Mouse (Mus musculus) limb, embryonic 14.5 days (tissue): Measurements from ENCODE around the gene Foxl2. TPM values are rescaled to one million over a fixed set of nuclear protein-coding genes. Genes with fewer than 3 reads are reported as not detected.

Experiments
- ATAC-seq: fragments of 200-750 bp; cut with Nextera tagmentation; 2 replicates; pipeline ENCODE4 v1.8.0; 2017; ENCODE audit warnings: low read depth, moderate number of reproducible peaks, moderate TSS enrichment; ENCODE audit not compliant: low FRiP score
- DNase-seq: peaks from one replicate; pipeline ENCODE4 v3.0.0-alpha.2; 2015; ENCODE audit warnings: low spot score
- H3K27ac ChIP-seq: fragments of 300-500 bp; sonication (generic); replicated peaks from 2 replicates; pipeline ENCODE4 v1.5.1; 2014; ENCODE audit warnings: low read depth, mild to moderate bottlenecking, low read length, moderate library complexity, mixed read lengths
- H3K27me3 ChIP-seq: fragments of 300-500 bp; sonication (generic); 2 replicates; pipeline ENCODE4 v1.6.1; 2014; ENCODE audit warnings: low read length, mixed read lengths; ENCODE audit not compliant: control insufficient read depth, insufficient read depth
- H3K36me3 ChIP-seq: fragments of 300-500 bp; sonication (generic); 2 replicates; pipeline ENCODE4 v1.6.1; 2014; ENCODE audit warnings: mild to moderate bottlenecking, low read length, moderate library complexity, mixed read lengths; ENCODE audit not compliant: control insufficient read depth, insufficient read depth
- H3K4me1 ChIP-seq: fragments of 300-500 bp; sonication (generic); 2 replicates; pipeline ENCODE4 v1.6.1; 2014; ENCODE audit warnings: antibody characterized with exemption, low read length, mixed read lengths; ENCODE audit not compliant: control insufficient read depth, insufficient read depth
- H3K4me2 ChIP-seq: fragments of 300-500 bp; sonication (generic); replicated peaks from 2 replicates; pipeline ENCODE4 v1.6.1; 2014; ENCODE audit warnings: low read depth, mild to moderate bottlenecking, low read length, moderate library complexity; ENCODE audit not compliant: severe bottlenecking
- H3K4me3 ChIP-seq: fragments of 300-500 bp; sonication (generic); replicated peaks from 2 replicates; pipeline ENCODE4 v1.5.1; 2014; ENCODE audit warnings: low read length
- H3K9ac ChIP-seq: fragments of 300-500 bp; sonication (generic); 2 replicates; pipeline ENCODE4 v1.6.1; 2014; ENCODE audit warnings: mild to moderate bottlenecking, low read depth, low read length, moderate library complexity; ENCODE audit not compliant: severe bottlenecking
- H3K9me3 ChIP-seq: fragments of 300-500 bp; sonication (generic); 2 replicates; pipeline ENCODE4 v1.6.1; 2016; ENCODE audit warnings: low read length; ENCODE audit not compliant: control insufficient read depth
- POLR2A ChIP-seq: fragments of 200-500 bp; IDR thresholded peaks from 2 replicates; pipeline ENCODE4 v1.8.0; 2012; ENCODE audit warnings: inconsistent platforms, mild to moderate bottlenecking, moderate library complexity, borderline replicate concordance; ENCODE audit not compliant: insufficient read depth, insufficient read length; ENCODE audit errors: extremely low read depth
- WGBS: fragments of 180-500 bp; shearing (Covaris S2); extraction: QIAGEN DNeasy Blood & Tissue Kit; methylation state at CpG from one replicate; pipeline ENCODE4 v1.1.7; 2014; 5-methylcytosine and 5-hydroxymethylcytosine counted together
- polyA plus RNA-seq, 2 experiments: library from polyadenylated mRNA; depleted of rRNA in 1 of 2; stranded (reverse) in 1 of 2; unstranded in 1 of 2; fragments of >200 nt; fragmentation: Nextera tagmentation in 1 of 2; extraction: Ambion mirVana in 1 of 2; gene quantifications; 2 replicates each; pipeline versions ENCODE4 v1.2.1 to v1.2.3; 2012 to 2014

The Foxl2 gene
- polyA plus RNA-seq, 2 experiments = 0.08 TPM; not detected in 1

DNA sequence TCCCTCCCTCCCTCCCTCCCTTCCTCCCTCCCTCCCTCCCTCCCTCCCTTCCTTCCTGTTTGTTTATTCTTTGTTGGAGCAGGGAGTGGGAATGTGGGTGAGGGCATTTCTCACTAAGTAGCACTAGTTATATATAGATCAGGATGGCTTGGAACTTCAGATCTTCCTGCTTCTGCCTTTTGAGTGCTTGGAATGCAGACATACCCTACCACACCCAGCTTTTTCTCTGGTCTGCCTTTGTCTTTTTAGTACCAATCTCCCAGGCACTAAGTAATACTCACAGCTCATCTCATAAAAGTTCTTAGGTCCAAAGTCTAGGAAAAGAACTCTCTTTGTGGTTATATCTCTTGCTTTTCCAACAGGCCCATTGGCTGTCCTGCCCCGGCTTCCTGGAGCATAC is 21.0 kb downstream of the Foxl2 start:
- 95% methylated on average over 1 of the region's 1 CpGs for WGBS
- no peaks in the 10 kb centered on the region for H3K36me3 ChIP-seq
- no peak overlapping the region for H3K9ac ChIP-seq
- no peak overlapping the region for H3K27ac ChIP-seq
- no peak overlapping the region for H3K4me2 ChIP-seq
- H3K4me1 ChIP-seq = peaks cover 9% of the 10 kb centered on the region
- ATAC-seq (no peak), DNase-seq (no peak)
- H3K4me3 ChIP-seq = no peak overlapping the region
- H3K27me3 ChIP-seq = peaks cover 35% of the 10 kb centered on the region
- TF ChIP-seq POLR2A = no peak
- no peaks in the 10 kb centered on the region for H3K9me3 ChIP-seq

DNA sequence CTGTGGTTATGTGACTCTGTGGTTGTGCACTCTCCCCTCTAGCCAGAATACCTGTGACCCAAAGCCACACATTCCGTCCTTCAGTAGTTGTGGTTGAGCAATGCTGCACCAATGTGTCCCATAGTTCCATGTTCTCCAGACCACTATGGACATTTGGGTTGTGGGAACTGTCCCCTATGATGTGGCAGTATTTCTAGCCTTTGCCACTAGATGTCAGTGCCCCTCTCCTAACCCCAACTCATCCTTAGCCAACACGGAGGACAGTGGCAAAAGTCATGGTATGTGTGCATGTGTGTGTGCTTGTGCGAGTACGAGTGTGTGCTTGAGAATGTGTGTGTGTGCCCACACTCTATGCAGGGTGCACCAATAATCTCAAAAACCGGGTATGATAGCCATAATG is 21.4 kb downstream of the Foxl2 start:
- WGBS = 39% methylated on average over 5 of the region's 5 CpGs
- no peak overlapping the region for H3K4me2 ChIP-seq

DNA sequence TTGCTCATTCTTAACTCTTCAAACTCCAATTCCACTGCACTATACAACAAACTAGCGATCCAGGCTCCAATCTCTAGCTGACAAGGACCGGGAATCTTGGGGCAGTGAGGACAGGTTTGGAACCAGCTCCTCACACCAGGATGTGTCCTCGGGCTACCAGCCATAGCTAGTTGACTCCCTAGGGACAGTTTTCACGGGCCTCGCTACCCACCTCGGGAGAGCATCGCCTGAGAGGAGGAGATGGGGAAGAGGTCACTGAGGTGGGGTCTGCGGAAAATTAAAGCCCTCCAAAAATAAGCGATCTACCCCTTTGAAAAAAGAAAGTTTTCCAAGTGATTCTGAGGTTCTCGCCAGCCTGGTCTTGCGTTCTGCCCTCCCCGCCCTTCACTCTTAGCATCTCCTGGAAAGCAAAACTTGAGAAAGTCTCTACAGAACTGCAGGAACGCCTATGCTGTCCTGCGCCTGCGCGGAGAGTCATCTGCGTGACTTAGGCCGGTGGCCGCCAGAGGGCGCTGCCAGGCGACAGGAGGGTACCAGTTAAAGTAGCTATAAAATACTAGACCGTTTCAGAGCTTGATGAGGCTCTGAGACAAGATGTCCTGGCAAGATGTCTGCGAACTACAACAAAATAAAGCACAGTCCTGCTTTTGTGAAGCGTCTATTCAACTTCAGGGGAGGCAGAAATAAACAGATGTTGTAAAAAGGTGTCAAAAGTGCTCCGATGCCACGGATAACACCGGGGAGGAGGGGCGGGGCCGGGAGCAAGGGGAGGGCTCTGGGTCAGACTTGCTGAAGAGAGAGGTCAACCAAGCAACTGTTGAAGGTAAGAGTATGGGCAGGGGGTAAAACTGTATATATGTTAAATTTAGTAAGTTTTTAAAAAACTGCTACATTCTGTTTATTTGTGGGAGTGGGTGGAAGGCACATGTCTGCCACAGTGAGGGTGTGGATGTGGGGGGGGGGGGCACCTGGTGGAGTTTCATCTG is 24.6 kb downstream of the Foxl2 start:
- Histone ChIP-seq H3K4me3 (peak overlapping the region; percentile 23), H3K27ac (no peak overlapping the region), H3K36me3 (no peaks in the 10 kb centered on the region), H3K9me3 (no peaks in the 10 kb centered on the region), H3K4me1 (0 out of 2 replicates have a peak, but pooled peaks cover 3% of the 10 kb centered on the region), H3K4me2 (peak overlapping the region; percentile 45), H3K9ac (no peak overlapping the region), H3K27me3 (peaks cover 11% of the 10 kb centered on the region)
- DNase-seq = peak; percentile 74
- no peak for TF ChIP-seq POLR2A
- 5% methylated on average over 29 of the region's 29 CpGs for whole genome bisulfite sequencing
- ATAC-seq = peak; percentile 79; the same call in 1 of the 2 replicates

More for the DNA sequence above, 21.4 kb downstream of the Foxl2 start:
- Histone ChIP-seq H3K27ac (no peak overlapping the region), H3K4me3 (no peak overlapping the region), H3K9me3 (no peaks in the 10 kb centered on the region), H3K4me1 (peaks cover 9% of the 10 kb centered on the region), H3K9ac (no peak overlapping the region), H3K27me3 (peaks cover 33% of the 10 kb centered on the region), H3K36me3 (no peaks in the 10 kb centered on the region)
- ATAC-seq (no peak), DNase-seq (no peak)
- TF ChIP-seq POLR2A = no peak

DNA sequence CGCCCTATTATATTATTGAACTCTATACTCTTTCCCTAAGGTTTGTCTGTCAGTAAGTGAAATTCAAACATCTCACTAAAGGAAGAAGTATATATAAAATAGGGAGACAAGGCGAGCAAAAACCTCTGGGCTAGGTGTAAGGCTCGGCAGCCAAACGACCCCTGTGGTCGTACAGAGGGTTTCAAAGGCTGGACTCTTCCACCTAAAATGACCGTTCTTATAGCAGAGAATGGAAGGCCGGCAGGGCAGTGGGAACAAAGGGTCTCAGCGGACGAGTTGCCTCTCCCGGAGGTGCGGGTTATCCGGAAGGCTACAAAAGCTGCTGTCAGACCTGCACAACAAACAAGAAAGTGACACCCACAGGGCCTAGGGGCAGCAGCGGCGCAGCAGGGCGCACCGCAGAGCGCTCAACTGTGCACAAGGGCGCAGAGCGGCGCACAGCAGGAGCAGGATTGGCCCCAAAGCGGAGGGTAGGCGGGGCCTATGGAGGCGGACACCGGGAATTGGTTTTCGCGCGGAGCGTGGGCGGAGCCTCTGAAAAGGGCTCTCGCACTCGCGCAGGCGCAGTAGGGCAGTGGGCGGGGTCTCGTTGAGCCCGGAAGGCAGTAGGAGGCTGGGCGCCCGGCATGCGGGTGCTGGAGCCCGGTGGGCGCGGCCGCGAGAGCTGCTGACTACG is 30.9 kb downstream of the Foxl2 start, which contains the start of gene Faim:
Gene Faim (plus strand): TSS at position 574 of the 676 bp plus-strand sequence.
- peaks cover 5% of the 10 kb centered on the region; the same call in 1 of the 2 replicates for H3K4me1 ChIP-seq
- no peaks in the 10 kb centered on the region for H3K9me3 ChIP-seq
- DNase-seq (peak; percentile 96), ATAC-seq (peak; percentile 97)
- H3K27ac ChIP-seq = no peak within 1 kb of the TSS
- no peaks in the 10 kb centered on the region for H3K36me3 ChIP-seq
- TF ChIP-seq POLR2A = peak; percentile 95; the same call in 1 of the 2 replicates
- H3K4me3 ChIP-seq = peak within 1 kb of the TSS; percentile 81
- peak within 1 kb of the TSS; percentile 87 for H3K4me2 ChIP-seq
- 2% methylated on average over 45 of the region's 45 CpGs for WGBS
- H3K9ac ChIP-seq = peak within 1 kb of the TSS; percentile 72
- H3K27me3 ChIP-seq = no peaks in the 10 kb centered on the region

DNA sequence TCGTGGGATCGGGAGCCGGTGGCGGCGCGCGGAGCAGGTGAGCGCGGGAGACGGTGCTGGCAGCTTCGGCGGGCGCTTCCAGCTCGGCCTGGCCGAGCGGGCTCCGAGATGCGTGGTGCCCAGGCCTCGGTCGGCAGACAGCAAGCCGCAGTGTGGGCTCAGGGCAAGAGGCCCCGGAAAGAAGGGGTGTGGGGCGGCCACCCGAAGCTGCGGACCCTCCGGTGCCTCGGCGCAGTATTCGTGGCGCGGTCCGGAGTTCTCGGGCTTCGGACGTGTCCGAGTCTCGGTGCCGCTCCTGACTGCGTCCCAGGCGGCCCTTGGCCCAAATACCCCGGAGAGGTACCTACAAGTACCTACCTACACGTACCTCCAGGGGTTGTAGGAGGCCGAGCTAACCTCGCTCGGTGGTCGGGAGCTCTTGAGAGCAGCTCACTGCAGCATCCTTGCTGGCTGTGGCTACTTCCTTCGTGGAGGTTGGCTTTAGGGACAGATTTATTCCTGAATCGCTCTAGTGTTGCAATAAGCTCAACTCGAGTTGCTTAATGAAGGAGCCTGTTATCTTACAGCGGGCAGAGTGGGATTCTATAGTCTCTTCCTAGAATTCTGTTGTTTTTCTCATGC is 31.5 kb downstream of the Foxl2 start:
- ATAC-seq = peak; percentile 7; the same call in 1 of the 2 replicates
- Histone ChIP-seq H3K4me3 (peak overlapping the region; percentile 81), H3K9me3 (no peaks in the 10 kb centered on the region), H3K36me3 (no peaks in the 10 kb centered on the region), H3K9ac (peak overlapping the region; percentile 72), H3K27me3 (no peaks in the 10 kb centered on the region), H3K4me2 (peak overlapping the region; percentile 87), H3K27ac (no peak overlapping the region), H3K4me1 (peaks cover 5% of the 10 kb centered on the region; the same call in 1 of the 2 replicates)
- WGBS = under 1% methylated on average over 50 of the region's 50 CpGs
- no peak for TF ChIP-seq POLR2A
- no peak for DNase-seq
